Mouse (Mus musculus) spleen, embryonic (tissue): ENCODE measurements around the gene Fam205a3.
"Not testable (repeated sequence)": the region's sequence is repeated elsewhere in the genome, so short reads cannot be mapped to it uniquely, and the experiment has no call there.

Experiments used
- CTCF ChIA-PET: fragments of 350-600 bp; sonication (Branson Sonifier 250); formaldehyde crosslinking; loops from one replicate; lab custom pipeline; 2022; lab: Charles Lee

Fam205a3 gene

GRCm38 (mm10) chr4:42318034-42318433 is at the start of gene Fam205a3:
TSS of gene Fam205a3 (plus strand) at chr4:42318334.
- CTCF ChIA-PET, result not testable (repeated sequence)

GRCm38 (mm10) chr4:42293967-42294366 is 24.2 kb upstream of the Fam205a3 start, which contains the start of gene Gm21953:
TSS of gene Gm21953 (plus strand) at chr4:42294267.
- CTCF ChIA-PET, result not testable (repeated sequence)
